Mouse (Mus musculus) megakaryocyte-erythroid progenitor cell, adult 5-6 weeks (primary cell): ENCODE measurements around the gene Ube2cbp. TPM values are rescaled to one million over a fixed set of nuclear protein-coding genes. Genes with fewer than 3 reads are reported as not detected.

Source experiments
- ATAC-seq: replicated peaks from 2 replicates; pipeline ENCODE4 v1.8.0; 2016; ENCODE audit warnings: mild to moderate bottlenecking, inconsistent platforms; ENCODE audit not compliant: severe bottlenecking, poor library complexity, low FRiP score, low TSS enrichment
- total RNA-seq, 2 experiments: library from RNA; stranded (forward) in 1 of 2; stranded (reverse) in 1 of 2; fragments of 200-1000, 215-1000 nt in 1 of 2; fragments of >200 nt in 1 of 2; fragmentation: Nextera tagmentation in 1 of 2; gene quantifications; 2 replicates each; pipeline ENCODE4 v1.2.3; 2014 to 2017

The Ube2cbp gene
- total RNA-seq, 2 experiments from 2014 or later: 5.9 to 6.2 TPM

DNA sequence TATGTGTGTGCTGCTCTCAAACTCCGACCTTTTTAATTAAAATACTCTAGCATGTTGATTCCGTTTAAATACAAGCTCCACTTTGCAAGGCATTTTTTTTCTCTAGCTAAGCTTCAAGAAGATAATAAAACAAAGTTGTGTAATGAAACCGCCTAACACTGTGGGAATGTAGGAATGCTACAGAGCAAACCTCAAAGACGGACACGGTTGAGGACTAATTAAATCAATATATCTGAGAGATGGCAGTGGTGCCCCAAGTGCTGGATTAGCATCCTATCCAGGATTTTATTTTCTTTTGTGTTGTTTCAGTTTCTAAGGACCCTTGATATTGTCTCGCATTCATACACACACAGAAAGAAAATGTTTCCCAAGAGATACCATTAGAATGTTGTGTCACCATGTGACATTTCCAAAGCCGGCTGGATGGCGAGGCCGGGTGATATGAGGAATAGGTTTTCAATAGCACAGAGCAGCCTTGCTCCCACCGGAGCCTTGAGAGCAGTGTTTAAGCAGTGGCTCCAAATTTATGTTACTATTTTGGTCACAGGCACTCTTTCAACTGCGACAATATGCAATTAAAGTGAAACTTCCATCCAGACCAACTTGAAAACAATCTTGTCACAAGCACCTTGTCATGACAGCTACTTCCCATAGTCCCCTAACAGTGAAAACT is 26.3 kb downstream of the Ube2cbp start:
- ATAC-seq: no peak

DNA sequence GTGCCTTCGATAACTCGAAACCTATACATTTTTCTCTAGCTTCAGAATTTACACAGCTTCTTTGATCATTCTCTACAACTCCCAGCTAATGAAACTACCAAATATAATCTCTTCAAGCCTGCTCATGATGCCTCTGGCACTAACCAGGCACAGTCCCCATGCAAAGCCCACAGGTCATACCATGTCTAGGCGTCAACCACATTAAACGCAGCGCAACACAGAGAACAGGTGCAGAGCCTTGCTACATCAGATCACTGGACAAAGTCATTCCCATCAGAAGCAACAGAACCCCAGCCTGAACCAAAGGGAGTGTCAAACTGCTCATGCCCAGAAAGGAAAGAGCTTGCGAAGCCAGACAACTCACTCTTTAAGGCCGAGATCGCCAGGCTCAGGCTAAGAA is 28.1 kb downstream of the Ube2cbp start:
- ATAC-seq: no peak

DNA sequence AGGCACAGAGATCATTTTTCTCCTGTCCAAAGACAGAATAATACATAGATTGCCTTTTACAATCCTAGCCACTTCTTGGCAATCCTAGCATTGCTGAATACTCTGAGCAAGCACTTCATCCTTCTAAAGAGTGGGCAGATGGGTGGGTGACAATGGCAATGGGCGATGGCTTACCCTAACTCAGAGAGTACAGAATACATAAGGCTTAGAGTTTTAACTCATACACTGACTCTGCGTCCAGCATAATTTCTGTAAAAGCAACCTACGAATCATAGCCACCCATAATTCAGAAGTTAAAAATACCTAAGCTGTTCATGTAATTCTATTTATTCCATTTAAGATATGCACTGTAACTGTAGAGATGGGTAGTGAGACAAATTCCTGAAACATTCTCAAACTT is 29.2 kb downstream of the Ube2cbp start:
- ATAC-seq: no peak

DNA sequence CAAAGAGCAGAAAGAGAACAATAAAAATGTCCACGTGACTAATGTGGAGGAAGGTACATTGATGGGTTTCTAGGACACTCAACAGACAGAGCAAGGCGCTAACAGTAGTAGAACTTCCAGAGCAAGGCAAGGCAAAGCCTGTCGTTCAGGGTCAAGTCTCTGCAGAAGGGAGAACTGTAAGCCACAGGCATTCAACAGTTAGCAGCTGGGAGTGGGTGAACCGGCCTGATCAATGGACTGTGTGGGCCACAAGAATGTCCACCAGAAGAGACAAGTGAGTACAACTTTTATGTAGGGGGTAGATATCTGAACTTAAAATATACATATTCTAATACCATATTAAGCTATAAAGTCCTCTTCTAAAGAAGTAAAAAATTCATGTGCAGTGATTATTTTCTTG is 41.4 kb downstream of the Ube2cbp start:
- no peak for ATAC-seq

DNA sequence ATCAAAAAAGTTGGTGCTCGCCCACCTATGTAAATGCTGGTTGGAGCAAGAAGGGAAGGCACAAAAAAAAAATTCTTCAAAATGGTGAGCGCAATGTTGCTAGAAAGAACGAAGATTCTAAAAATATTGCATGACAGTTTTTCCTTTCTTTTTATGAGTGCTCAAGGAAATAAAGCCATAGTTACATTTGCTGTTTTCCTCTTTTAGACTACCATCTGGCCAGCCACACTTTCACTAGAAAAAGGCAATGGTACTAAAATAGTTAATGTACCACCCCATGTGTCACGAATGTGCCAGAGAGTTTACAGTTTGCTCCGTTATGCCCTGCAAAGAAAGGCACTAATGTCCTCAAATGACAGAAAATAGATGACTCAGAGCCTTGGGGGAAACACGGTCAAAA is 45.4 kb downstream of the Ube2cbp start:
- ATAC-seq: no peak

DNA sequence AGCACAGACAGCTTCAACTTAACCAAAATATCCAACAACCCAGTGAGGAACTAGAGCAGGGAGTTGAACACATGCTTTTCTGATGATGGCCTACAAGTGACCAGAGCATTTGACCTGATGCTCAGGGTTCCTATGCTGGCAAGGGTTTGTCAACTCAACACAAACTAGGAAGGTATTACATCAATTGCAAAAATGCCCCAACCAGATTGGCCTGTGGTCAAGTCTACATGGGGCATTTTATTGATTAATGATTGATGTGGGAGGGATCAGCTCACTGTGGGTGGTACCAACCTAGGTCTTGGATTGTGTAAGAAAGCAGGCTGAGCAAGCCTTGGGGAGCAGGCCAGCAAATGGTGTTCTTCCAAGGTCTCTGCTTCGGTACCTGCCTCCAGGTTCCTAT is 46.8 kb downstream of the Ube2cbp start:
- ATAC-seq: no peak

DNA sequence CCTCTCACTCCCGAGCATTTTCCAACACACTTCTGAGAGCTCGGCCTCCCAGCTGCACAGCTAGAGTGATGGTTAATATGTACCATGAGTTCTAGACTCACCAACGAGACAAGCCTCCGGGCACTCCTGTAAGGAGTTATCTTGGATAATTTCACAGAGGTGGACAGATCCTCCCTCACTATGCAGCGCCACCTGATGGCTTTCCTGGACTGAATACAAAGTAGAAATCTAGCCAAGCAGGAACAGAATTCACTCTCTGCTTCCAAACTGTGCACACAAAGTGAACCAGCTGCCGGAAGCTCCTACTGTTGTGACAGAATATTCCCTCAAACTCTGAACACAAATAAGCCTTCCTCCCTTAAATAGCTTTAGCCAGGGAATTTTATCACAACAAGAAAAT is 69.0 kb downstream of the Ube2cbp start:
- no peak for ATAC-seq

DNA sequence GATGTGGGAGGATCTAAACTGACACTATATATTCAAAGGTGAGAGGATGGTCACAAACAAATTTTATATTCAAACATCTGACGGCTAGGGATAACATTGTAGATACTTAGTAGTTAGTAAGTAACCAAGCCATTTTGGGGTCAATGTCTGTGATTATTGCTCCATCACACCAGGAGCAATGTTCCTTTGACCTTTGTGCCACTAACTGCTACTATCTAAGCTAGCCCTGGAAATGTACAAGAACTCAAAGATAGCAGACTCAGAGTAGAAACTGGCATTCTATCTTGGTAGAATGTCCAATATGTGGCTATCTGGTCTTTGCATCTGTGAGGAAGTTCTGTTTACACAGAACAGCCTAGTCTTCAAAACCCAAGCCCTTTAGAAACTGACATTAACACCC is 69.7 kb downstream of the Ube2cbp start:
- no peak for ATAC-seq

DNA sequence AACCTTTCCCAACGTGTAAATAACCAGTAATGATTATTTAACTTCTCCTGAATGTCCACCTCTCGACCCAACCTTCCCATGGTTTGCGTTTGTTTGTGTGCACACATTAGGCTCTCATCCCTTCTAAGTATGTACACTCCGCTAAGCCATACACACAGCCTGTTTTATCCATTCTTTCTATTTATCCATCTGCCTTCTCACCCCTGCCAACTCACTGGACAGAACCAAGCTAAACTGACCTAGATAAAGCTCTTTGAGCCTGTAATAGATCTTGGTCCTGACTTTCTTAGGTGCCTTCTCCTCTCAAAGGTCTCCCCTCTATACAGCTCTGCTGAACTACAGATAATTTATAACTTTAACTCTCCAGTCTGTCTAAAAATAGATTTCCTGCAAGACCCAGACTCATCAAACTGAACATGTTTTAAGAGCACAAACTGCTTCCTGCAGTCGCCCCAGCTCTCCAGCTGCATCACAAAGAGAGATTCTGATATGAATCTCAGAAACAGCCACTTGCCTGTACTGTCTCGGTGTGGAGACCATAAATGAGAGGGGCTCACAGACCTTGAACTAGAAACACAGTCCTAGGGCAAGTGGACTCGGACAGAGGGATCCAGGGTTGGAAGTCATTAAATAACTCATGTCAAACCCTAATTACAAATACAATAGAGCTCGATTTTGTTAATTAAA is 71.0 kb downstream of the Ube2cbp start:
- no peak for ATAC-seq

DNA sequence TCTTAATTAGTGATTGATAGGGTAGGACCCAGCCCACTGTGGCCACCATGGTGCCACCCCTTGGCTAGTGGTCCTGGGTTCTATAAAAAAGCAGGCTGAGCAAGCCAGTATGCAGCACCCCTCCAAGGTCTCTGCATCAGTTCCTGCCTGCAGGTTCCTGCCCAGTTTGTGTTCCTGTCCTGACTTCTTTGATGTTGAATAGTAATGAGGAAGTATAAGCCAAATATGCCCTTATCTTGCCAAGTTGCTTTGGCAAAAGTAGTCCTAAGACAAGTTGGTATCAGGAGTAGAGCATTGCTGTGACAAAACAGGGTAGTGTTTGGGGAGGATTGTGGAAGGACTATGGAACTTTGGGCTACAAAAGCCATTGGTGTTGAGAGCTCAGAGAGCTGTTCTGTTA is 73.3 kb downstream of the Ube2cbp start:
- ATAC-seq: no peak

DNA sequence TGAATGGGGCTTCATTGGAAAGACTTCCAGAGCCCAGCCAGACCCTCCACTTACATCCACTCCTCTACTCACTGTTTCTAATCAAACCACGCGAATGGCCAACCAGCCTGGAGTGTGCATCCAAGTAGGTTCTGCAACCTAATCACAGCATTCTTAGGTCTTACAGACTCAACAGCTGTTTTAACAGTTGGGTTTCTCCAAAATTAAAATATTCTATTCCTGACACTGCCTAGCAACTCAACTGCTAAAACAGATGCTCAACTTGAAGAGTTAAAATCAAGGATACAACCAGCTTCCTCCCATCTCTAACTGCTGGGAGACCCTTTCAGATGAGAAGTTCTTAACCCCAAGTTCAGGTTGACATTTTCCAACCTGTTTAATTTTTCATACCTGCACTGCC is 74.0 kb downstream of the Ube2cbp start:
- ATAC-seq: no peak

DNA sequence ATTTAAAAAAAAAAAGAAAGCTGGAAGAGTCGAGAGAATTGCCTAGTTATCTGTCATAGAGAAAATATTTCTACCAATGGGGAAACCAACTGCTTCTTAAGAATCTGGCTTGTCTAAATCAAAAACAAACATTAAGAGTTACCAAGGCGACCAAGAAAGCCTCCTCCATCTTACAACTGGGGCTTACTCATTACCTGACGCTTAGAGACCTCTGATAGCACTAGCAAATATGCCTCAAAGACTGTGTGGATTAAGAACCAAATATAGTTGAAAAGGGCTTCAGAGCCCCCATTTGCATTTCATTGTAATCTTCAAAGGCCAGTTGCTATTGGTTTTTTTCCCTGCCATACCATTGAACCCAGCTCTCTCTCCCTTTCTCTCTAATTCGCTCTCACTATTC is 76.2 kb downstream of the Ube2cbp start:
- ATAC-seq: no peak

DNA sequence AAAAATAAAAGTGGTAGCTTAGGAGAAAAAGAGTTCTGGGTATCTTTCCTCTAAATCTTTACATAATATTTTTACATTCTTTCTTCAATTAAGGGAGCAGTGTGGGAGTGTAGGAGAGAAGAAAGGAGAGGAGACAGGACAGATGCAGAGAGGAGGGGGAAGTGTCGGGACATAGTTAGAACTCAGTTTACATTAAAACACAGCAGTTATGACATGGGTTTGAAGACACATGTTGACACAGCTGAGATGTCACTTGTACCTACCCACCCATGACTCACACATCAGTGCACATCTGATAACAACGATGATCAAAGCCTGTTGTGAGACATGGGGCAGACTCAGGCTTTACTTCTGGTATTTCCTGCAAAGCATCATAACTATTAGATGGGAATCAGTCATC is 87.8 kb downstream of the Ube2cbp start:
- no peak for ATAC-seq

DNA sequence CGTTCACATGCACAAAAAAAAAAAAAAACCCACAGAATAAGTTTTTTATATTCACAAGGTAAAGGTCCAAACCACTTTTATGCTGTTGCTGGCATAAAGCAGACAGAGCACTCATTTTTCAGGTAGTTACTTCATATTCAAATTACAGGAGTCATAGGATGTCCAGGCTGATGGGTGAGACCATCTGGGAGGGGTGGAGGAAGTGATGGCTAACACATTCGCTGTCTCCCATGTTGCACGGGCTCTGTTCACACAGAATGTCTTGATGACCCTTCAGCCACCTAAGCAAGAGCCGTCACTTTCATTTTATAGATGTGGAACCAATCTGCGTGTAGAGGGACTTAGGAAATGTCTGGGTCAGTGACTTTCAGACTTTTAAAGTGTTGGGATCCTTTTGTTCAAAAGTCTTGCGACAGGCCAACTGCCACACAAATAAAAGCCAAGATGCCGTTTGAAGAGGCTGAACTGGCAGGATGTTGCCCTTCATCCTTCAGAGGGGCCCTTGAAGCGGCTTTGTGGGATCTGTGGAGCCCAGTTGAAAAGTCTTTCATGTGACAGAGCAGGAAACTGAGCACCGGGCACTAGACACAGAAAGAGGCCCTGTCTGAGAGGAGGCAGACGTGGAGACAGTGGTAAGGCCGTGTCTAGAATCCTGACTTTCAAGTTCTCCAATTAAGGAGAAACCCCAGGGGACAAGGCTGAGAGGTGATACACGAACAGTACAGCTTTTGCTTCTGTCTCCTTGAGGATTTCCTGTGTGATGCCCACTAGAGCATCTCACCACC is 91.8 kb downstream of the Ube2cbp start:
- ATAC-seq: no peak

DNA sequence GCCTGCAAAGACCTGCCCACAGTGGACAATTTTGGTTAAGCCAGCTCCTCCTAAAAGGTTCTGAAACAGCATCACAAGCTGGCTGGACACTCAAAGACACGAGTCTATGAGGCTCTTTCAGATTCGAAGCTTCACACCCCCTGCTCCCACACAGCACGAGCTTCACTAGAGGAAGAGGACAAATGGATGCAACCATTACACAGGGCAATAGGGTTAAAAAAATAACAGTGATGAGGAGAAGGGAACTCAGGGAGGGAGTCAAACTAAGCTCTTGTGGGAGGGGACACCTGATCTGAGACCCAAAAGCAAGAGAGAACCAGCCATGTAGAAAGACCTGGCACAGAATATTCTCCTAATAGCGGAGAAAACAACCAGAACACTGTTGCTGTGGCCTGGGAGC is 95.5 kb downstream of the Ube2cbp start:
- no peak for ATAC-seq

DNA sequence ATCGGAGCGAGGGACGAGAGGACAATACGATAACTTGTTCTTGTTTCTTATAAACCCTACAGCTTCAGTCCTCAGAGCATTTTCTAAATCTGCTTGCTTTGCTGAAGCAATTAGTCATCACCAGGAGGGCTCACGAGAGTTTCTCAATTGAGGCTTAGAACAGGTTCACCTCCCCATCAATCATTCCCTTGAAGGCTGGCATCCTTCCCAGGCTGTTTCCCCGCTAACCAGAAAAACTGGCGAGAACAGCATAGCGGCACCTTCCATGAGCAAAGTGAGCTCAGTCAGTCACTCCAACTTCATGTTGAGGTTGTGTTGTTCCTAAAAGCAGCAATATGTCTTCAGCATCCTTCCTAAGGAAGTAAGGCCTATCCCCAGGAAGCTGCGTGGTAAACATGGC is 104.2 kb downstream of the Ube2cbp start:
- ATAC-seq: no peak

DNA sequence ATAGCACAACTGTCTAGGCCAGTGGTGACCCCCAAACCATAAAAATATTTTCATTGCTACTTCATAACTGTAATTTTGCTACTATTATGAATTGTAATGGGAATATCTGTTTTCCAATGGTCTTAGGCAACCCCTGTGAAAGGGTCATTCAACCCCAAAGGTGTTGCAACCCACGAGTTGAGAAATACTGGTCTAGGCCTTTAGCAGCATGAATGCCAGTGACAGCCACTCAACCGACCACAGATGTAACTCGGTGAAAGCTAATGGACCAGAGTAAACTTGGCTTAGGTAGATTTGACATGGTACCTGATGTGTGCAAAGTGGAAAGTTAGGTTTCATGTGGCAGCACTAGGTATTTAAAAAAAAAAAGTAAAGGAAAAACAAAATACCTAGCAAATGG is 108.9 kb downstream of the Ube2cbp start:
- ATAC-seq: no peak

DNA sequence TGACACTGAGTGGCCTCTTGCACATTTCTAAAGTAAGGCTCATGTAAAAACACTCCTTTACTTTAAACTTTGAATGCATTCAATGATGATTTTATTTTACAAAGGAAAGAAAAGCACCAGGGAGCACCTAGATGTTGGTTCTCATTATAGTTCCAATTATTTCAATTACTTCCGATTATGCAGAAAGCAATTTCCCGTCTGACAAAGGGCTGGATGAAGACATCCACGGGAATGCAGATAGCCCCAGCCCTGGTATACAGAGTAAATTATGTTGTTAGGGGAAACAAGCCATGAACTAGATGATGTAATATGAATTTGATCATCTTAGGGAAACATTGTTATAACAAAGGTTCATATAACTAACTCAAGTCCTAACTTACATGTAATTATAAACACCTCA is 113.3 kb downstream of the Ube2cbp start:
- ATAC-seq: no peak

DNA sequence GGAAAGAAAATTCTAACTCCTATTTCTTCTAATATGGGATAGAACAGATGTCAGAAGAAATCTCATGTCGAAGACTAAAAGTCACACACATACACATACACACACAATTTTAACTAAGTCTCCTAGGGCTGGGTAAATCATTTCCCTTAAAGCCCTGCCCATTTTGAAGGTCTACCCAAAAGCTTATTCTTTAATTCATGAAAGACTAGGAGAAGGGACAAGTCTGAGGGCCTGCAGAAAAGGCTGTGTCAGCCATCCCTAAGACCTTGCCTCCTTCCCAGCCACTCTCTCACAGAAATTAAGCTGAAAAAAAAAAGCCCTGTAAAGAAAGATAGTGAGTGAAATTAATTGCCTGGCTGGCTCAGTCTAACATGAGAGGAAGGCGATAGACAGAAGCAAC is 128.0 kb downstream of the Ube2cbp start:
- no peak for ATAC-seq

DNA sequence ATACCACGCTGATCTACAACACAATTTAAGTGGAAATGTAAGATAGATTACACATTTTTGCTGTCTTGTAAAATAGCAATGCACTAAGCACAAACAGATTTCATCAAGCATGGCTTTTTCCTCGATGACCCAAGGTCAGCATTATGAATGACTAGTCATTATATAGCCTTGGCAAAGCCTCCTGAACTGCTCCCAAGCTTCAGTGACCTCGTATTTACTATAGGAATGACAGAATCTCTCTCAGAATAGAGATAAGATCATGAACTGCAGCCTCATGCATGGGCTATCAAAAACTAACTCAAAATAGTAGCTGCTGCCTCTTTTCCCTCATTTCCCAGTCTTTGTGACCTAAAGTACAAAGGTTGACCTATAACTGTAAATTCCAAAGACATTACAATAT is 128.4 kb downstream of the Ube2cbp start:
- ATAC-seq: no peak

DNA sequence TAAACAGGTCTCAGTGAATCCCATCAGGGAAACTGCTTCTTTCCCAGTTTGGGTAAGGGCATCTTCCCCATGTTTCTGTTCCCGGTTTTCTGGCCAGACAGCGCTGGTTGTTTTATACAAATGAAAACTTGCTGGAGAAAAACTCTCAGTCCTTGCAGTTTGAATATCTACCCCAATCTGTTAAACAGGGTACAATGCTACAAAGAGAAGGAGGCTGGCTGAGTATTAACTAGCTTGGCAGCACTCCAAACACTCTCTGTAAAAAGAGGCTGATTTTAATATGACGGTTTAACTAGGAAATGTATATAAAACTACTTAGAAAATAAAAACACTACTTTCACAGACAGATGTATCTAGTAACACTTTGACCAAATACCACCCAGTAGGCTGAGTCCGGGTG is 129.2 kb downstream of the Ube2cbp start:
- no peak for ATAC-seq
